Mouse (Mus musculus): ENCODE measurements around the gene Gm28729.

The Gm28729 gene

GRCm38 (mm10) chr9:96460117-96460865 lies 64.8 kb downstream of the Gm28729 start:
- DNase-seq, result no peak

DNA sequence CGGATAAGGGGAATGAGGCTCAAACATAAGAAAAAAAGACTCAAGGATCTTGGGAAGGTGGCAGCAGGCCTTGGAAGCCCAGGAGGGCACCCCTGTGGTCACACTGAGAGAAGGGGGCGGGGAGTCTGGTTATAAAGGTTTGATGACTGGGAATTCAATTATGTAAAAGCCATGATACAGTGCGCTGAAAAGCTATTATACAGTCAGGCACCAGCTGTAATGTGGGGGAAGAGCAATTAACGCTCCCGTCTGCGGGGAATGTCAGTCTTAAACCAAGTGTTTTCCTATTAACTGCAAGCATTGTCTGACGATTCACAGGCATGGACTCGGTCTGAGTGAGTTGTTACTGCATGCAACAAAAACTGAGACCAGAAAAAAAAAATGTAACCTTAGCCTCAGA lies 69.4 kb downstream of the Gm28729 start:
- no peak for DNase-seq

DNA sequence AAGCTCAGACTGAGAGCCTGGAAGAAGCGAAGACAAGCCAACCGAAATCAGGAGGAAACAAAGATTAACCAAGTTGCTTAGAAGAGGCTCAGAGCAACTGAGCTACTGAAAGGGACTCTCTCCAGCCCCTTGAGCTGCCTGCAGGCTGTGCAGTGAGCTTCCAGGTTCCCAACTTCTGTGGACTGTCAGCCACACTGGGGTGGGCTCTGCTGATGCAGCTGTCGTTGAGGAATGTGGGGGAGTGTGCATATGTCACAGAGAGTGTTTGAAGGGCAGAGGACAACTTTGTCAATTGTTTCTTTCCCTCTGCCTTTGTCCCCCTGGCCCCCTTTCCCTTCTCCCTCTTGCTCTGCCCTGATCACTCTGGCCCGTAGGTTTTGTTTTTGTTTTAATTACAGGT lies 72.1 kb downstream of the Gm28729 start:
- DNase-seq, result no peak

- no peak for DNase-seq
Observed at GRCm38 (mm10) chr9:96450900-96451720, 74.0 kb downstream of the Gm28729 start.

GRCm38 (mm10) chr9:96449514-96449913 lies 75.5 kb downstream of the Gm28729 start:
- no peak for DNase-seq

DNA sequence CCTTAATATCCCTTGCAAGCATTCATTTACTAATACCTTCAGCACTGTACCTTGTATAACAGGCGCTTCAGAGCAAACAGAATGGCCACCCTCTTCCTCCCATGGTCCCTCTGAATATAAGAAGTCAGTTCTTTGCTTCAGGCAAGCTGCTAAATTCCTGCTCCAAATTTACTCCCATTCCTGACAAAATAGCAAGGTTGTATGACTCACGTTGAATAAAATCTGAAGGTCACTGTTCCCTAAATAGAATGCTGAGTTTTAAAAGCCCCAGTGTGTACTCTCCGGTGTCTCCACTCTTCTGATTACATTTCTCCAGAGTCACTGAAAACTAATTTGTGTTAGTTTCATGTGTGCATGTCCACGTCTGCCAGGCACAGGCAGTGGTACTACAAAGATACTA lies 79.7 kb downstream of the Gm28729 start:
- no peak for DNase-seq

DNA sequence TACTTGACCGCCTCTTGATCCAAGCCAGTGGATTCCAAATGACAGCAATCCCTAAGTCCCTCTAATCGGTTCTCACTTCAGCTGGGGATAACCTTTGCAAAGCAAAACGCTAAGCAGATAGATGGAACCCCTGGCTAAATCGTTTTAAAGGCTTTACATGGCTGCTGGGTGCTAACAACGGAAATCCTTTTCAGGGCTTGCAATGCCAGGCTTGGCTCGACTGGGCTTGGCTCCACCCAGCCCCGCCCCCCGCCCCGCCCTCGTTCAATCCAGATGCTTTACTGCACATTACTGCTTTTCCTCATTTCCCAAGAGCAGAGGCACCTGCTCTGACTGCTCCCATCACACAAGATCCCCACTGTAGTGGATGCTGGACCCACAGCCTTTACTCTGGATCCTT lies 83.0 kb downstream of the Gm28729 start:
- no peak for DNase-seq

DNA sequence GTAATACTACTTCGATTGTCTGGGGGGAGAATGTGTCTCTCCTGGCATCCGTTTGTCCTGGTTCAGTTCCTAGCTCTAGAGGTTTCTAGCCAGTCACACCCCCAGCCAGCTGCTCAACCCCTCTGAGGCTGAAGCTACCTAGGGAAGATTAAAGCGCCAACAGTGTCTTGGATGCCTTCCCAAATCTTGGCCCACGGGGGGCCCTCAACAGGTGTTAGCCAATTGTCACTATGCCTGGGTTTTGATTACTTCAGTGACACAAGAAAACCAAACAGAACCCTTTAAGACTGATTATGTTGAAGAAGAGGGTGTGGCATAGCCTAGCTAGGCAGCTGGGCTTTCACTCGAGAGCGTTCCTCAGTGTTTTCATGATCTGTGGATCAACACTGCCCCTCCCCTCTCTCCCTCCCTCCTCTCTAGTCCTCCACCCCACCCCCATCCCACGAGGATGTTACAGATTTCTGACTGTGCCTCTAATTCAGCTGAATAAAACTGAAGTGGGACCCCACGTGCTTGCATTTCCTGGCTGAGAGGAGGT lies 86.7 kb downstream of the Gm28729 start:
- DNase-seq, result no peak

DNA sequence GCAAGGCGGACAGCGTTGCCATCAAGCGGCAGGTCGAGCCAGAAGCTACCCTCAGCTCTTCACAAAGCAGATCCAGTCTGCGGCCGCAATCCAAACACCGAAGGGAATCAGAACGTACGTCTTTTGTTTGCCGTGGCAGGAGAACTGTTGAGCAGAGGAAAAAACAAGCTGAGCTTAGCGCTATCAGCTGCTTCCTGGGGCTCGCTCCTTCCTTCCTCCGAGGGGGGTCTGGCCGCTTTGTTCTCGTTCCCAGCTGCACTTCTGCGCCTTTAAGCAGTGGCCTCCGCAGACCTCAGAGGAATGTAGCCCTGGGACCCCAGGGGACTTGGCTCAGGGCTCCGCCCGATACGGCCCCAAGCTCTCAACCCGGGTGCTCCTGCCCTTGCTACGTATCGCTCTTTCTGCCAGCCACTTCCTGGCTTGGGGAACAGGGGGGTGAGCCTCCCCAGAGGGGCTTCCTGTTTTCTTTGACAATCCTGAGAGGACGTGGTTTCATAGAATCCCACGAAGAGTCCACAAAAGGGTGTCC lies 87.2 kb downstream of the Gm28729 start:
- peak; percentile 37 to 59 for DNase-seq

- peak; percentile 12 to 27 for DNase-seq
Observed at GRCm38 (mm10) chr9:96436901-96437804, 87.9 kb downstream of the Gm28729 start.

Measured in kidney, adult 8-10 months (tissue).